Mouse (Mus musculus): ENCODE data around the gene Aif1l.

GRCm38 (mm10) chr2:31950966-31951365 lies 1.0 kb downstream of the Aif1l start:
- TF ChIP-seq CTCF (IDR thresholded peaks at IDR 0.05): no peak
- no peak for TF ChIP-seq EP300 (IDR thresholded peaks at IDR 0.05)

Measured in lung, postnatal 0 days (tissue).